Mouse (Mus musculus) stomach, postnatal 0 days (tissue): ENCODE measurements around the gene Ric1.

ENCODE experiments used
- CTCF ChIP-seq: IDR thresholded peaks from 2 replicates; pipeline ENCODE4 v1.5.1; 2016; ENCODE audit warnings: antibody characterized with exemption, low read depth, mild to moderate bottlenecking, moderate library complexity
- EP300 ChIP-seq: optimal IDR thresholded peaks from 2 replicates; pipeline ENCODE3; 2016; ENCODE audit warnings: antibody characterized with exemption

GRCm38 (mm10) chr19:29509857-29510256 is 12.2 kb upstream of the Ric1 start:
- no peak for TF ChIP-seq CTCF
- no peak for TF ChIP-seq EP300
